Mouse (Mus musculus) bone marrow macrophage, adult 2 months (primary cell): ENCODE data around the gene Swap70.

Experiments used
- CTCF ChIP-seq: IDR thresholded peaks from 2 replicates; pipeline ENCODE4 v1.5.1; 2012; ENCODE audit warnings: low read depth, mild to moderate bottlenecking, low read length, moderate library complexity
- POLR2A ChIP-seq: IDR thresholded peaks from 2 replicates; pipeline ENCODE4 v1.6.1; 2012; ENCODE audit warnings: mild to moderate bottlenecking, low read depth, low read length, borderline replicate concordance

DNA sequence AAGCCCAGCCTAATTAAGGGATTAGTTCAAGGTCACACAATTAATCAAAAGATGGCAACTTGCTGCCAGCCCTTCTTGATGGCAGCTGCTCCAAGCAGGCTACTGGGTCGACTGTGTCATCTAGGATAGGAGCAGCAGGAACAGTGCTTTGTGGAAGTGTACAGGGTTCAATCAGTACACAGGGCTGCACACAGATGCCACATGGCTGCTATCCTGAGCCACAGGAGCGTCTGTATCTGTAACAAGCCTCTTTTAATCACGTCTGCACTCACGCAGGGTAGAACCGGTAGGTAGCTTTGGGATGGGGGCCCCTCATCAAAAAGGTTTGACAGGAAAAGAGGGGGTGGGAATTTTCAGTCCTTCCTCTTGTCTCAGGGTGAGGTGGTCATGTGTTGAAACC lies 84.8 kb downstream of the Swap70 start:
- TF ChIP-seq CTCF (no peak), POLR2A (no peak)
